Comparison of ENCODE assay signal across 15 mouse cellular contexts in genomic region chr4:121033006-121033405, GRCm38 (mm10). TPM values are rescaled to one million over a fixed set of nuclear protein-coding genes. Genes with fewer than 3 reads are reported as not detected.
DNase-seq lines count a peak whose midpoint lies in the region; ATAC-seq and TF ChIP-seq lines count a peak whose summit lies in the region.
"Had no signal": no experiment of that assay in that cellular context is flagged by ENCODE, and none has a peak within 500 bp of the region (broad histone marks: within the 10 kb centered on the region; RNA-seq: fewer than 3 reads in every experiment).

No protein-coding gene starts in this region.

- no peak overlapping the region for H3K4me3 ChIP-seq in liver, adult 2 months (ENCODE audit: insufficient read depth, low read depth, low read length)
- no peak overlapping the region for H3K4me3 ChIP-seq in CH12.LX (replicated peaks in 1 of 3; ENCODE audit: low read depth in 2 of 3, low read length in 2 of 3, poor library complexity in 1 of 3)
- H3K4me3 ChIP-seq: forebrain, embryonic 15.5 days; hindbrain, embryonic 12.5 days; kidney, embryonic 15.5 days had no signal

- H3K4me1 ChIP-seq in liver, adult 2 months (ENCODE audit: control insufficient read depth, insufficient read depth, low read length) = no peaks in the 10 kb centered on the region
- H3K4me1 ChIP-seq in CH12.LX (ENCODE audit: control insufficient read depth in 1 of 2, insufficient read depth in 2 of 2) = peaks cover 5 to 17% of the 10 kb centered on the region in 2 experiments; a peak in 2 of 4 replicates
- H3K4me1 ChIP-seq: forebrain, embryonic 15.5 days; hindbrain, embryonic 12.5 days; kidney, embryonic 15.5 days had no signal

- TF ChIP-seq POLR2A in liver, adult 2 months (IDR thresholded peaks at IDR 0.05; ENCODE audit: extremely low read depth, insufficient read depth, low read length) = no peak
- no peak for TF ChIP-seq POLR2A in CH12.LX (IDR thresholded peaks at IDR 0.05; ENCODE audit: low read depth, low read length)

- 0 out of 2 replicates have a peak, but pooled peaks have one; percentile 37 for ATAC-seq in granulocyte monocyte progenitor cell, adult 5-6 weeks (replicated peaks; ENCODE audit: poor library complexity, severe bottlenecking)
- ATAC-seq in frontal cortex, adult (ENCODE audit: low TSS enrichment) = no peak
- ATAC-seq: forebrain, embryonic 15.5 days had no signal

- TF ChIP-seq RAD21 in CH12.LX (IDR thresholded peaks at IDR 0.05; ENCODE audit: low read depth, low read length) = peak; percentile 50

- no peak for TF ChIP-seq EP300 in CH12.LX (IDR thresholded peaks at IDR 0.05; ENCODE audit: low read length)

- dilution Hi-C loops in CH12.LX (cut with MboI; ENCODE audit: extremely low pct_ligation_motif_present, extremely low pct_unique_long_range_greater_than_20kb, low sequenced_read_pairs) = no loop called here

- H3K36me3 ChIP-seq in liver, adult 2 months (ENCODE audit: control insufficient read depth, insufficient read depth, low read length) = no peaks in the 10 kb centered on the region
- no peaks in the 10 kb centered on the region for H3K36me3 ChIP-seq in CH12.LX (replicated peaks in 1 of 2; ENCODE audit: control insufficient read depth in 1 of 2, insufficient read depth in 1 of 2, low read length in 1 of 2)
- H3K36me3 ChIP-seq: forebrain, embryonic 15.5 days; hindbrain, embryonic 12.5 days; kidney, embryonic 15.5 days had no signal

- WGBS in liver, adult 2 months = 81% methylated on average over 2 of the region's 2 CpGs

- no peak overlapping the region for H3K9ac ChIP-seq in liver, adult 2 months (ENCODE audit: low read depth, low read length)
- no peak overlapping the region for H3K9ac ChIP-seq in CH12.LX (ENCODE audit: insufficient read depth, low read depth)
- H3K9ac ChIP-seq: forebrain, embryonic 15.5 days; hindbrain, embryonic 12.5 days; kidney, embryonic 15.5 days had no signal

- H3K27me3 ChIP-seq in liver, adult 2 months (ENCODE audit: control insufficient read depth, insufficient read depth, low read length) = no peaks in the 10 kb centered on the region
- peaks cover 2% of the 10 kb centered on the region for H3K27me3 ChIP-seq in CH12.LX (replicated peaks)
- H3K27me3 ChIP-seq: forebrain, embryonic 15.5 days had no signal

- H3K27ac ChIP-seq in liver, adult 2 months (replicated peaks; ENCODE audit: insufficient read depth, low read depth, low read length) = no peak overlapping the region
- no peak overlapping the region for H3K27ac ChIP-seq in CH12.LX (ENCODE audit: insufficient read depth, low read depth)
- H3K27ac ChIP-seq: forebrain, embryonic 15.5 days; hindbrain, embryonic 12.5 days; kidney, embryonic 15.5 days; macrophage had no signal

- H3K79me2 ChIP-seq in liver, adult 2 months (ENCODE audit: control insufficient read depth, insufficient read depth, low read length) = no peaks in the 10 kb centered on the region
- no peaks in the 10 kb centered on the region for H3K79me2 ChIP-seq in CH12.LX (replicated peaks; ENCODE audit: control insufficient read depth, extremely low read depth, insufficient read depth, poor library complexity, severe bottlenecking)

- no peak for DNase-seq in liver, adult 2 months (ENCODE audit: extremely low read depth, low read depth, low spot score)
- no peak for DNase-seq in liver
- DNase-seq in B cell, adult 2 months = peak; percentile 53 to 62
- no peak for DNase-seq in CH12.LX (ENCODE audit: extremely low read depth)
- no peak for DNase-seq in urinary bladder, adult 18-20 months (ENCODE audit: low spot score in 2 of 2)
- DNase-seq in cerebellum, postnatal 10 days = no peak
- DNase-seq: adrenal gland, postnatal 25 days; cerebellum, adult 2 months had no signal

- H3K9me3 ChIP-seq in CH12.LX (replicated peaks; ENCODE audit: low read length) = no peaks in the 10 kb centered on the region
- H3K9me3 ChIP-seq: forebrain, embryonic 15.5 days; hindbrain, embryonic 12.5 days; kidney, embryonic 15.5 days had no signal

- peak; percentile 34; the same call in 1 of the 2 replicates for TF ChIP-seq CTCF in liver, adult 2 months (IDR thresholded peaks at IDR 0.05; ENCODE audit: low read depth, low read length)
- TF ChIP-seq CTCF in CH12.LX (conservative IDR thresholded peaks at IDR 0.05 in 1 of 2, IDR thresholded peaks at IDR 0.05 in 1 of 2; ENCODE audit: low read depth in 2 of 2, low read length in 2 of 2) = peak in 1 of 2 experiments; percentile 66; a peak in 3 of 4 replicates

- no peak overlapping the region for H3K4me2 ChIP-seq in CH12.LX (ENCODE audit: insufficient read depth, low read depth, poor library complexity, severe bottlenecking)
- H3K4me2 ChIP-seq: forebrain, embryonic 15.5 days; hindbrain, embryonic 12.5 days; kidney, embryonic 15.5 days had no signal

- in situ Hi-C loops in CH12.LX (cut with MboI; ENCODE audit: low pct_ligation_motif_present, low pct_unique_long_range_greater_than_20kb, low sequenced_read_pairs) = loop anchor here (10.0 kb wide), 2 partner anchors 118 to 192 kb away; no protein-coding TSS in a partner anchor

TF ChIP-seq in CH12.LX, 34 proteins besides CTCF, POLR2A, EP300 and RAD21:
- TF ChIP-seq TCF12 (IDR thresholded peaks at IDR 0.05; ENCODE audit: low read depth, low read length) (no peak), JUND (conservative IDR thresholded peaks at IDR 0.05; ENCODE audit: low read depth, low read length) (no peak), USF1 (IDR thresholded peaks at IDR 0.05; ENCODE audit: low read depth, low read length) (no peak), ZC3H11A (IDR thresholded peaks at IDR 0.05; ENCODE audit: low read depth, low read length) (no peak), SMC3 (IDR thresholded peaks at IDR 0.05; ENCODE audit: low read depth, low read length) (peak; percentile 50)

RNA-seq across cellular contexts. Expression of gene Col9a2, which starts 6.2 kb away (rescaled TPM):
- not detected in 2 replicates for total RNA-seq in liver, adult 2 months (2014; rRNA removed)
- not detected in 2 replicates for polyA plus RNA-seq in liver, adult 2 months (2012; rRNA removed)
- total RNA-seq in CH12.LX (2012; rRNA removed) (not detected in 2 replicates), CH12.LX (2014; rRNA removed) (not detected in 2 replicates)
- not detected in 2 replicates for polyA plus RNA-seq in CH12.LX (2012; ENCODE audit: insufficient read length, low read depth)
- total RNA-seq in granulocyte monocyte progenitor cell, adult 5-6 weeks (2014; fragmentation: Nextera tagmentation) = not detected in 2 replicates
- not detected in 2 replicates for total RNA-seq in granulocyte monocyte progenitor cell, adult 5-6 weeks (2017)
- total RNA-seq: heart, adult 8-10 months had no signal

RNA-seq across cellular contexts. Expression of gene Smap2, which starts 16.0 kb away (rescaled TPM):
- total RNA-seq in liver, adult 2 months (2014; rRNA removed) = 13.7 and 16.9 TPM in 2 replicates
- polyA plus RNA-seq in liver, adult 2 months (2012; rRNA removed) = 19.2 and 20.8 TPM in 2 replicates
- total RNA-seq in CH12.LX (2012; rRNA removed) (27.4 and 29.1 TPM in 2 replicates), CH12.LX (2014; rRNA removed) (20.0 and 20.1 TPM in 2 replicates)
- polyA plus RNA-seq in CH12.LX (2012; ENCODE audit: insufficient read length, low read depth) = 110 and 111 TPM in 2 replicates
- total RNA-seq in granulocyte monocyte progenitor cell, adult 5-6 weeks (2014; fragmentation: Nextera tagmentation) = 44.9 and 53.4 TPM in 2 replicates
- total RNA-seq in granulocyte monocyte progenitor cell, adult 5-6 weeks (2017) = 16.4 and 18.2 TPM in 2 replicates

Comparison
In these comparisons a context has a peak if more than half of its experiments do, and no peak if none do; other contexts are left out.
1. DNase-seq: peak in B cell, adult 2 months (2 of 2); none in liver, adult 2 months (single experiment), liver (single experiment), CH12.LX (single experiment), urinary bladder, adult 18-20 months (0 of 2) and cerebellum, postnatal 10 days (0 of 2).